Mouse (Mus musculus): Measurements from ENCODE around the gene Hspa12a. TPM values are rescaled to one million over a fixed set of nuclear protein-coding genes. Genes with fewer than 3 reads are reported as not detected.

Gene Hspa12a
- polyA plus RNA-seq (2012; rRNA removed): 51.0 and 52.5 TPM in 2 replicates

GRCm38 (mm10) chr19:58942841-58943828, at the start of gene Hspa12a, which contains the start of gene Eno4:
Gene Hspa12a (minus strand): TSS chr19:58943654.
Gene Eno4 (plus strand): TSS chr19:58943425.
- H3K27ac ChIP-seq (ENCODE audit: control insufficient read depth, insufficient read depth, low read depth, low read length): peak within 1 kb of the TSS; percentile 71
- H3K4me1 ChIP-seq (ENCODE audit: control insufficient read depth, insufficient read depth, low read length): peaks cover 4% of the 10 kb centered on the region
- peak within 1 kb of the TSS; percentile 88 for H3K4me3 ChIP-seq (ENCODE audit: control insufficient read depth, low read depth, low read length)

GRCm38 (mm10) chr19:58981571-58981970, 38.1 kb upstream of the Hspa12a start:
- H3K4me1 ChIP-seq (ENCODE audit: control insufficient read depth, insufficient read depth, low read length): no peaks in the 10 kb centered on the region
- no peak overlapping the region for H3K4me3 ChIP-seq (ENCODE audit: control insufficient read depth, low read depth, low read length)
- H3K27ac ChIP-seq (ENCODE audit: control insufficient read depth, insufficient read depth, low read depth, low read length): no peak overlapping the region
- TF ChIP-seq CTCF (IDR thresholded peaks at IDR 0.05; ENCODE audit: control insufficient read depth, insufficient read depth, insufficient replicate concordance, low read depth, low read length): no peak
- no peak for TF ChIP-seq POLR2A (IDR thresholded peaks at IDR 0.05; ENCODE audit: control insufficient read depth, low read depth, low read length)
- no peaks in the 10 kb centered on the region for H3K36me3 ChIP-seq (ENCODE audit: control insufficient read depth, insufficient read depth, low read length)
- H3K27me3 ChIP-seq (ENCODE audit: control insufficient read depth, insufficient read depth, low read length): no peaks in the 10 kb centered on the region

More at GRCm38 (mm10) chr19:58942841-58943828, at the start of gene Hspa12a, which contains the start of gene Eno4:
- no peaks in the 10 kb centered on the region; the same call in 1 of the 2 replicates for H3K36me3 ChIP-seq (ENCODE audit: control insufficient read depth, insufficient read depth, low read length)
- TF ChIP-seq CTCF (IDR thresholded peaks at IDR 0.05; ENCODE audit: control insufficient read depth, insufficient read depth, insufficient replicate concordance, low read depth, low read length): no peak
- peak; percentile 76; the same call in 1 of the 2 replicates for TF ChIP-seq POLR2A (IDR thresholded peaks at IDR 0.05; ENCODE audit: control insufficient read depth, low read depth, low read length)
- H3K27me3 ChIP-seq (ENCODE audit: control insufficient read depth, insufficient read depth, low read length): no peaks in the 10 kb centered on the region

GRCm38 (mm10) chr19:58980056-58980440, 36.6 kb upstream of the Hspa12a start:
- Histone ChIP-seq H3K4me3 (ENCODE audit: control insufficient read depth, low read depth, low read length) (no peak overlapping the region), H3K27ac (ENCODE audit: control insufficient read depth, insufficient read depth, low read depth, low read length) (no peak overlapping the region), H3K4me1 (ENCODE audit: control insufficient read depth, insufficient read depth, low read length) (no peaks in the 10 kb centered on the region), H3K36me3 (ENCODE audit: control insufficient read depth, insufficient read depth, low read length) (no peaks in the 10 kb centered on the region), H3K27me3 (ENCODE audit: control insufficient read depth, insufficient read depth, low read length) (no peaks in the 10 kb centered on the region)
- no peak for TF ChIP-seq POLR2A (IDR thresholded peaks at IDR 0.05; ENCODE audit: control insufficient read depth, low read depth, low read length)
- no peak for TF ChIP-seq CTCF (IDR thresholded peaks at IDR 0.05; ENCODE audit: control insufficient read depth, insufficient read depth, insufficient replicate concordance, low read depth, low read length)

- TF ChIP-seq POLR2A (IDR thresholded peaks at IDR 0.05; ENCODE audit: control insufficient read depth, low read depth, low read length) (no peak), CTCF (IDR thresholded peaks at IDR 0.05; ENCODE audit: control insufficient read depth, insufficient read depth, insufficient replicate concordance, low read depth, low read length) (no peak)
- H3K27me3 ChIP-seq (ENCODE audit: control insufficient read depth, insufficient read depth, low read length): no peaks in the 10 kb centered on the region
- no peaks in the 10 kb centered on the region for H3K4me1 ChIP-seq (ENCODE audit: control insufficient read depth, insufficient read depth, low read length)
- no peak overlapping the region for H3K27ac ChIP-seq (ENCODE audit: control insufficient read depth, insufficient read depth, low read depth, low read length)
- H3K36me3 ChIP-seq (ENCODE audit: control insufficient read depth, insufficient read depth, low read length): no peaks in the 10 kb centered on the region
- no peak overlapping the region for H3K4me3 ChIP-seq (ENCODE audit: control insufficient read depth, low read depth, low read length)
Observed at GRCm38 (mm10) chr19:58979436-58980055, 36.1 kb upstream of the Hspa12a start.

- TF ChIP-seq POLR2A (IDR thresholded peaks at IDR 0.05; ENCODE audit: control insufficient read depth, low read depth, low read length): no peak
- no peak for TF ChIP-seq CTCF (IDR thresholded peaks at IDR 0.05; ENCODE audit: control insufficient read depth, insufficient read depth, insufficient replicate concordance, low read depth, low read length)
- Histone ChIP-seq H3K4me1 (ENCODE audit: control insufficient read depth, insufficient read depth, low read length) (no peaks in the 10 kb centered on the region), H3K27me3 (ENCODE audit: control insufficient read depth, insufficient read depth, low read length) (no peaks in the 10 kb centered on the region), H3K4me3 (ENCODE audit: control insufficient read depth, low read depth, low read length) (no peak overlapping the region), H3K36me3 (ENCODE audit: control insufficient read depth, insufficient read depth, low read length) (no peaks in the 10 kb centered on the region), H3K27ac (ENCODE audit: control insufficient read depth, insufficient read depth, low read depth, low read length) (no peak overlapping the region)
Observed at GRCm38 (mm10) chr19:58978401-58979171, 35.1 kb upstream of the Hspa12a start.

- Histone ChIP-seq H3K4me1 (ENCODE audit: control insufficient read depth, insufficient read depth, low read length) (no peaks in the 10 kb centered on the region), H3K27ac (ENCODE audit: control insufficient read depth, insufficient read depth, low read depth, low read length) (no peak overlapping the region), H3K27me3 (ENCODE audit: control insufficient read depth, insufficient read depth, low read length) (no peaks in the 10 kb centered on the region), H3K36me3 (ENCODE audit: control insufficient read depth, insufficient read depth, low read length) (no peaks in the 10 kb centered on the region; the same call in 1 of the 2 replicates), H3K4me3 (ENCODE audit: control insufficient read depth, low read depth, low read length) (no peak overlapping the region)
- TF ChIP-seq CTCF (IDR thresholded peaks at IDR 0.05; ENCODE audit: control insufficient read depth, insufficient read depth, insufficient replicate concordance, low read depth, low read length) (no peak), POLR2A (IDR thresholded peaks at IDR 0.05; ENCODE audit: control insufficient read depth, low read depth, low read length) (no peak)
Observed at GRCm38 (mm10) chr19:58975216-58975863, 31.9 kb upstream of the Hspa12a start.

All from testis, adult 2 months (tissue).